Mouse (Mus musculus): ENCODE data around the gene AI837181. TPM values are rescaled to one million over a fixed set of nuclear protein-coding genes. Genes with fewer than 3 reads are reported as not detected.

AI837181 gene
- total RNA-seq, 2 experiments from 2014 or later: 7.7 to 14.8 TPM

- ATAC-seq (replicated peaks; ENCODE audit: low FRiP score, poor library complexity, severe bottlenecking): no peak
Observed at GRCm38 (mm10) chr19:5411961-5412360, 13.0 kb upstream of the AI837181 start.

GRCm38 (mm10) chr19:5413840-5414239 is 11.1 kb upstream of the AI837181 start:
- no peak for ATAC-seq (replicated peaks; ENCODE audit: low FRiP score, poor library complexity, severe bottlenecking)

GRCm38 (mm10) chr19:5414534-5414957 is 10.4 kb upstream of the AI837181 start:
- ATAC-seq (replicated peaks; ENCODE audit: low FRiP score, poor library complexity, severe bottlenecking): no peak

- ATAC-seq (replicated peaks; ENCODE audit: low FRiP score, poor library complexity, severe bottlenecking): no peak
Observed at GRCm38 (mm10) chr19:5418750-5419466, 6.0 kb upstream of the AI837181 start.

- ATAC-seq (replicated peaks; ENCODE audit: low FRiP score, poor library complexity, severe bottlenecking): no peak
Observed at GRCm38 (mm10) chr19:5419630-5420029, 5.3 kb upstream of the AI837181 start.

GRCm38 (mm10) chr19:5420579-5420978 is 4.4 kb upstream of the AI837181 start:
- no peak for ATAC-seq (replicated peaks; ENCODE audit: low FRiP score, poor library complexity, severe bottlenecking)

GRCm38 (mm10) chr19:5421784-5422183 is 3.2 kb upstream of the AI837181 start:
- no peak for ATAC-seq (replicated peaks; ENCODE audit: low FRiP score, poor library complexity, severe bottlenecking)

- ATAC-seq (replicated peaks; ENCODE audit: low FRiP score, poor library complexity, severe bottlenecking): no peak
Observed at GRCm38 (mm10) chr19:5422267-5422666, 2.7 kb upstream of the AI837181 start.

- no peak for ATAC-seq (replicated peaks; ENCODE audit: low FRiP score, poor library complexity, severe bottlenecking)
Observed at GRCm38 (mm10) chr19:5422895-5423443, 2.0 kb upstream of the AI837181 start.

GRCm38 (mm10) chr19:5423561-5423960 is 1.4 kb upstream of the AI837181 start:
- no peak for ATAC-seq (replicated peaks; ENCODE audit: low FRiP score, poor library complexity, severe bottlenecking)

GRCm38 (mm10) chr19:5424092-5424781 is 707 bp upstream of the AI837181 start:
- 0 out of 2 replicates have a peak, but pooled peaks have one; percentile 5 for ATAC-seq (replicated peaks; ENCODE audit: low FRiP score, poor library complexity, severe bottlenecking)

- no peak; the same call in 1 of the 2 replicates for ATAC-seq (replicated peaks; ENCODE audit: low FRiP score, poor library complexity, severe bottlenecking)
Observed at GRCm38 (mm10) chr19:5425906-5426565, 1.1 kb downstream of the AI837181 start.

GRCm38 (mm10) chr19:5426640-5427290 is 1.8 kb downstream of the AI837181 start:
- no peak for ATAC-seq (replicated peaks; ENCODE audit: low FRiP score, poor library complexity, severe bottlenecking)

GRCm38 (mm10) chr19:5428083-5428482 is 3.1 kb downstream of the AI837181 start:
- no peak for ATAC-seq (replicated peaks; ENCODE audit: low FRiP score, poor library complexity, severe bottlenecking)

- ATAC-seq (replicated peaks; ENCODE audit: low FRiP score, poor library complexity, severe bottlenecking): no peak
Observed at GRCm38 (mm10) chr19:5429219-5429618, 4.3 kb downstream of the AI837181 start.

- no peak for ATAC-seq (replicated peaks; ENCODE audit: low FRiP score, poor library complexity, severe bottlenecking)
Observed at GRCm38 (mm10) chr19:5429806-5430205, 4.9 kb downstream of the AI837181 start.

GRCm38 (mm10) chr19:5430408-5430807 is 5.5 kb downstream of the AI837181 start:
- ATAC-seq (replicated peaks; ENCODE audit: low FRiP score, poor library complexity, severe bottlenecking): no peak

GRCm38 (mm10) chr19:5431911-5432464 is 7.0 kb downstream of the AI837181 start:
- no peak for ATAC-seq (replicated peaks; ENCODE audit: low FRiP score, poor library complexity, severe bottlenecking)

GRCm38 (mm10) chr19:5432992-5433852 is 8.3 kb downstream of the AI837181 start:
- no peak; the same call in 1 of the 2 replicates for ATAC-seq (replicated peaks; ENCODE audit: low FRiP score, poor library complexity, severe bottlenecking)

Measured in erythroblast, adult 5-6 weeks (primary cell).